ENCODE assay signal across 9 mouse cellular contexts in the genomic region with DNA sequence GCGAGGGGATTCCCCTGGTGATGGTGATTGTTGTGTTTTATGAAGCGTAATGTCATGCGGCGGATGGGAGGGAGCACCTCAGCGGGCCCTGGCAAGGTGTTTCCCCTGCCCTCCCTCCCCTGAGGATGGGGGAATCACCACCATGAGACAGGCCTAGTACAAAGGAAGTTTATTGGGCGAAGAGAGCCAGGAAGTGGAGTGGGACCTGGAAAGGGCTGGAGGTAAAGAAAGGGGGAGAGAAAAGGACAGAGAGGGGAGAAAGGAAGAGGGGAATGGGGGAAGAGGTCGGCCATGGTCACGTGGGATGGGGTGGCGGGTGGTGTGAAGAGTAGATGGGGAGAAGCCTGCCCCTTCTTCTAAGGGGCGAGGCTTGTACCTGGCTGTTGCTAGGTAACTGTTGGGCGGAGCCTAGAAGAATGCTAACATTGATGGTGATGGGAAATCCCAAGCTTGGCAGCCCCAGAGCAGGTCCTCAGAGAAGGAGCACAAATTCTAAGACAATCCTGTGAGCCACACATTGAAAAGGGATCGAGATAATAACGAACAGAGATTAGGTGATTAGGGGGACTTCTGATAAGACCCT. TPM values are rescaled to one million over a fixed set of nuclear protein-coding genes. Genes with fewer than 3 reads are reported as not detected.
DNase-seq lines count a peak whose midpoint lies in the region; ATAC-seq and TF ChIP-seq lines count a peak whose summit lies in the region.
"Had no signal": no experiment of that assay in that cellular context is flagged by ENCODE, and none has a peak within 500 bp of the region (broad histone marks: within the 10 kb centered on the region; RNA-seq: fewer than 3 reads in every experiment).

No protein-coding gene starts in this region.

- no peak overlapping the region for H3K4me3 ChIP-seq in lung, embryonic 14.5 days (ENCODE audit: low read depth, low read length)
- H3K4me3 ChIP-seq in heart, postnatal 0 days (ENCODE audit: low read depth, low read length), result no peak overlapping the region
- H3K4me3 ChIP-seq in intestine, embryonic 16.5 days (ENCODE audit: low read length), result no peak overlapping the region

- no peak overlapping the region for H3K9ac ChIP-seq in lung, embryonic 14.5 days
- H3K9ac ChIP-seq in heart, postnatal 0 days (replicated peaks; ENCODE audit: low read depth, low read length), result no peak overlapping the region
- no peak overlapping the region for H3K9ac ChIP-seq in intestine, embryonic 16.5 days (ENCODE audit: low read depth, low read length)

- TF ChIP-seq EP300 in heart, postnatal 0 days (IDR thresholded peaks at IDR 0.05; ENCODE audit: low read depth), result no peak; the same call in 1 of the 2 replicates

- 60% methylated on average over 13 of the region's 13 CpGs for WGBS in lung, embryonic 14.5 days
- WGBS in heart, postnatal 0 days, result 63% methylated on average over 13 of the region's 13 CpGs
- whole genome bisulfite sequencing in intestine, embryonic 16.5 days, result 67% methylated on average over 13 of the region's 13 CpGs

- peak; percentile 66 for DNase-seq in lung, embryonic 14.5 days
- DNase-seq in lung, postnatal 14 days, result no peak
- peak; percentile 33 for DNase-seq in ES-CJ7 (ENCODE audit: low read depth, low spot score)
- DNase-seq in heart, postnatal 0 days (ENCODE audit: low spot score), result peak; percentile 43
- peak; percentile 56 for DNase-seq in naive thymus-derived CD4-positive, alpha-beta T cell, adult 2 months (ENCODE audit: low read depth)
- DNase-seq in ovary, adult 18-20 months (ENCODE audit: low spot score), result no peak
- DNase-seq: cerebellum, adult 18-20 months had no signal

- peak overlapping the region; percentile 50; the same call in 1 of the 2 replicates for H3K27ac ChIP-seq in lung, embryonic 14.5 days (ENCODE audit: low read depth)
- peak overlapping the region; percentile 78 for H3K27ac ChIP-seq in heart, postnatal 0 days (ENCODE audit: low read depth)
- no peak overlapping the region for H3K27ac ChIP-seq in intestine, embryonic 16.5 days (ENCODE audit: low read length)

- no peaks in the 10 kb centered on the region for H3K36me3 ChIP-seq in lung, embryonic 14.5 days (ENCODE audit: insufficient read depth)
- no peaks in the 10 kb centered on the region for H3K36me3 ChIP-seq in heart, postnatal 0 days (replicated peaks; ENCODE audit: control insufficient read depth, insufficient read depth, low read length)
- no peaks in the 10 kb centered on the region for H3K36me3 ChIP-seq in intestine, embryonic 16.5 days (ENCODE audit: control insufficient read depth, insufficient read depth, low read length)

- H3K4me1 ChIP-seq in lung, embryonic 14.5 days (ENCODE audit: insufficient read depth), result peaks cover 21% of the 10 kb centered on the region
- peaks cover 59% of the 10 kb centered on the region for H3K4me1 ChIP-seq in heart, postnatal 0 days (ENCODE audit: control insufficient read depth, insufficient read depth)
- H3K4me1 ChIP-seq in intestine, embryonic 16.5 days (ENCODE audit: control insufficient read depth, insufficient read depth, low read length), result peaks cover 17% of the 10 kb centered on the region

- ATAC-seq in lung, embryonic 14.5 days (ENCODE audit: insufficient read depth), result 0 out of 2 replicates have a peak, but pooled peaks have one; percentile 32
- ATAC-seq in heart, postnatal 0 days (ENCODE audit: insufficient read depth, low read depth), result peak; percentile 30
- ATAC-seq in intestine, embryonic 16.5 days, result no peak
- ATAC-seq: forebrain, embryonic 14.5 days had no signal

- no peak overlapping the region for H3K4me2 ChIP-seq in lung, embryonic 14.5 days
- H3K4me2 ChIP-seq in heart, postnatal 0 days (ENCODE audit: low read depth, low read length), result 0 out of 2 replicates have a peak overlapping the region, but pooled peaks have one; percentile 13
- no peak overlapping the region for H3K4me2 ChIP-seq in intestine, embryonic 16.5 days (ENCODE audit: low read depth, low read length)

- TF ChIP-seq CTCF in lung, embryonic 14.5 days (IDR thresholded peaks at IDR 0.05; ENCODE audit: low read depth), result no peak
- TF ChIP-seq CTCF in heart, postnatal 0 days (IDR thresholded peaks at IDR 0.05; ENCODE audit: low read depth), result no peak

- H3K9me3 ChIP-seq in lung, embryonic 14.5 days (ENCODE audit: low read depth, low read length), result no peaks in the 10 kb centered on the region
- H3K9me3 ChIP-seq in heart, postnatal 0 days (replicated peaks; ENCODE audit: control insufficient read depth, low read length), result no peaks in the 10 kb centered on the region
- no peaks in the 10 kb centered on the region for H3K9me3 ChIP-seq in intestine, embryonic 16.5 days (ENCODE audit: control insufficient read depth, low read length)

- H3K27me3 ChIP-seq in lung, embryonic 14.5 days (ENCODE audit: insufficient read depth, low read length), result no peaks in the 10 kb centered on the region
- H3K27me3 ChIP-seq in heart, postnatal 0 days (ENCODE audit: control insufficient read depth, insufficient read depth, low read length), result no peaks in the 10 kb centered on the region
- H3K27me3 ChIP-seq in intestine, embryonic 16.5 days (replicated peaks; ENCODE audit: control insufficient read depth, insufficient read depth, low read length), result no peaks in the 10 kb centered on the region

RNA-seq across cellular contexts. Expression of a gene that starts 45.7 kb away (rescaled TPM):
- polyA plus RNA-seq in lung, embryonic 14.5 days (2014; fragmentation: Nextera tagmentation; extraction: Ambion mirVana), result 0.17 and 0.76 TPM in 2 replicates
- 0.66 TPM in 1 of 2 replicates, not detected in the other for total RNA-seq in heart, postnatal 0 days (2014; rRNA removed; ENCODE audit: low replicate concordance)
- polyA plus RNA-seq in heart, postnatal 0 days (2015; fragmentation: Nextera tagmentation; extraction: Ambion mirVana), result 0.86 and 1.1 TPM in 2 replicates
- 0.98 and 1.8 TPM in 2 replicates for polyA plus RNA-seq in intestine, embryonic 16.5 days (2015; fragmentation: Nextera tagmentation; extraction: Ambion mirVana)

Comparison
In these comparisons a context has a peak if more than half of its experiments do, and no peak if none do; other contexts are left out.
1. DNase-seq: peak in lung, embryonic 14.5 days (single experiment), ES-CJ7 (single experiment), heart, postnatal 0 days (single experiment) and naive thymus-derived CD4-positive, alpha-beta T cell, adult 2 months (single experiment); none in lung, postnatal 14 days (single experiment) and ovary, adult 18-20 months (single experiment).